Mouse (Mus musculus) kidney, adult 11 months (tissue): ENCODE measurements around the gene Dach1.

Experiments used
- DNase-seq: peaks from one replicate; pipeline ENCODE4 v3.0.0; 2022

Gene Dach1

GRCm38 (mm10) chr14:97839275-97839674 is 330.3 kb downstream of the Dach1 start:
- no peak for DNase-seq

- DNase-seq: no peak
Measured at GRCm38 (mm10) chr14:97829865-97830264, 339.7 kb downstream of the Dach1 start.

GRCm38 (mm10) chr14:97814555-97815175 is 354.9 kb downstream of the Dach1 start:
- no peak for DNase-seq

GRCm38 (mm10) chr14:97813557-97813956 is 356.0 kb downstream of the Dach1 start:
- no peak for DNase-seq

GRCm38 (mm10) chr14:97795385-97795952 is 374.1 kb downstream of the Dach1 start:
- no peak for DNase-seq

GRCm38 (mm10) chr14:97774135-97774767 is 395.3 kb downstream of the Dach1 start:
- peak; percentile 27 for DNase-seq

DNA sequence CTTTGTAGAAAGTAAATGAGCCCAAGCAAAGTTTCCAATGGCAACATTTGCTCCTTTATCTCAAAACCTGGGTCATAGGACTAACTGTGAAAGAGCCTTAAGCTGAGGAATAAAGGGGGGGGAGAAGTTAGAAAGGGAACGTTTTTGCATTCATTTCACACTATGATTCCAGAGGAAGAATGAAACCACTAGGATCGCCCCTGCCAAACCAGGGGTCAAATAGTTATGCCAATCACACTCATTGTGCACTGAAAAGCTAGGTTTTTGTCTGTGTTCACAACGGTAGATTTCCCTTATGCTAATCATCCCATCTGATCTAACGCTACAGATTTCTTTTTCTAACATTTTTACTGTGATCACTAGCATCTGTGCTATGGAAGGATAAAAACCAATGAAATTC is 415.2 kb downstream of the Dach1 start:
- no peak for DNase-seq

- no peak for DNase-seq
Measured at GRCm38 (mm10) chr14:97753973-97754372, 415.6 kb downstream of the Dach1 start.

GRCm38 (mm10) chr14:97743252-97743651 is 426.3 kb downstream of the Dach1 start:
- no peak for DNase-seq

DNA sequence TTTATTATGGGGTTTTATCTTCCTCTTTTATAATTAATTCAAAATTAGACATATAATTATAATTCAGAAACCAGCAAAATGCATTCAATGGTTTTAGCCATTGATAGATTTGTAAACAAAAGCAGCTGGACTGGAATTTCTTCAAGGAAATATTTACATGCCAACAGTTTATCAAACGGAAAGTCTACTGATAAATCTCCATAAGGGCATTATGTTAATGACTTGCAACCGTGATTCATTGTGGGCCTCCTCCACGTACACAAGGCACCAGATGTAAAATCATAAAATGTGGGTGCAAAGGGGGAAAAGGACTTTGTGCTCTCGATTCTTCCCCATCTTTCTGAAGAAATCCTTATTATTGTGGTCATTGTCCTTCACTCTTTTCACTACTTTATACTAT is 426.8 kb downstream of the Dach1 start:
- no peak for DNase-seq
